Comparison of ENCODE assay signal across 12 mouse cellular contexts in the genomic region with DNA sequence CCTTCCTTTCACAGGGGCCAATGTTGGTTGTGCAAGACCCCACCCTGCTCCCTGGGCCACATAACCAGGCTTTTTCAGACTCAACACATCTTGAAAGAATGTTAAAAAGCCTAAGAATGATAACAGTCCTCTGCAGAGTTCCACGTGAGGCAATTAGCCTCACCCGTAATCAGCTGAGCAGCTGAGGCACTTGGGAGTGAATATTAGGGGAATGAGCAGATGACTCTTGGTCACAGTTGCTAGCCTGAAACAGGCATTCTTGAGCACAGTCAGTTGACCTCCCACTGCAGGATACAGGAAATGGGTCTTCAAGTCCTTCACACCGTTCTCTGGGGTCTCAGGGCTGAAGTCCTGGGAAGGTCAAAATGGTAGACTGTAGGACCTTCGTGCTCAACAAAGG. TPM values are rescaled to one million over a fixed set of nuclear protein-coding genes. Genes with fewer than 3 reads are reported as not detected.
"Had no signal": no experiment of that assay in that cellular context is flagged by ENCODE, and none has a peak within 500 bp of the region (broad histone marks: within the 10 kb centered on the region; RNA-seq: fewer than 3 reads in every experiment).

No protein-coding gene starts in this region.

- H3K4me3 ChIP-seq: liver, embryonic 15.5 days; midbrain, embryonic 10.5 days; neural tube, embryonic 12.5 days had no signal

- H3K9me3 ChIP-seq: liver, embryonic 15.5 days; midbrain, embryonic 10.5 days; neural tube, embryonic 12.5 days had no signal

- DNase-seq: kidney, postnatal 14 days; left cerebral cortex, postnatal 4 days; lung, adult 2 months; midbrain, embryonic 14.5 days; spleen, adult 18-20 months; thymus, postnatal 36 days had no signal

- H3K36me3 ChIP-seq: liver, embryonic 15.5 days; midbrain, embryonic 10.5 days had no signal

- H3K27me3 ChIP-seq: liver, embryonic 15.5 days; neural tube, embryonic 12.5 days had no signal

- H3K27ac ChIP-seq: liver, embryonic 15.5 days; midbrain, embryonic 10.5 days; neural tube, embryonic 12.5 days had no signal

- H3K9ac ChIP-seq: liver, embryonic 15.5 days; neural tube, embryonic 12.5 days had no signal

- H3K4me1 ChIP-seq: liver, embryonic 15.5 days; midbrain, embryonic 10.5 days; neural tube, embryonic 12.5 days had no signal

- H3K4me2 ChIP-seq: liver, embryonic 11.5 days; liver, embryonic 15.5 days; neural tube, embryonic 12.5 days had no signal

RNA-seq across cellular contexts. Expression of a gene that starts 44.6 kb away (rescaled TPM):
- total RNA-seq: megakaryocyte, adult 5-6 weeks; neutrophil, adult 5-6 weeks had no signal
